Mouse (Mus musculus) limb, embryonic 14.5 days (tissue): ENCODE data around the gene Stab2. TPM values are rescaled to one million over a fixed set of nuclear protein-coding genes. Genes with fewer than 3 reads are reported as not detected.

ENCODE experiments used
- ATAC-seq: fragments of 200-750 bp; cut with Nextera tagmentation; 2 replicates; pipeline ENCODE4 v1.8.0; 2017; ENCODE audit warnings: low read depth, moderate number of reproducible peaks, moderate TSS enrichment; ENCODE audit not compliant: low FRiP score
- DNase-seq: peaks from one replicate; pipeline ENCODE4 v3.0.0-alpha.2; 2015; ENCODE audit warnings: low spot score
- H3K27ac ChIP-seq: fragments of 300-500 bp; sonication (generic); replicated peaks from 2 replicates; pipeline ENCODE4 v1.5.1; 2014; ENCODE audit warnings: low read depth, mild to moderate bottlenecking, low read length, moderate library complexity, mixed read lengths
- H3K27me3 ChIP-seq: fragments of 300-500 bp; sonication (generic); 2 replicates; pipeline ENCODE4 v1.6.1; 2014; ENCODE audit warnings: low read length, mixed read lengths; ENCODE audit not compliant: control insufficient read depth, insufficient read depth
- H3K36me3 ChIP-seq: fragments of 300-500 bp; sonication (generic); 2 replicates; pipeline ENCODE4 v1.6.1; 2014; ENCODE audit warnings: mild to moderate bottlenecking, low read length, moderate library complexity, mixed read lengths; ENCODE audit not compliant: control insufficient read depth, insufficient read depth
- H3K4me1 ChIP-seq: fragments of 300-500 bp; sonication (generic); 2 replicates; pipeline ENCODE4 v1.6.1; 2014; ENCODE audit warnings: antibody characterized with exemption, low read length, mixed read lengths; ENCODE audit not compliant: control insufficient read depth, insufficient read depth
- H3K4me2 ChIP-seq: fragments of 300-500 bp; sonication (generic); replicated peaks from 2 replicates; pipeline ENCODE4 v1.6.1; 2014; ENCODE audit warnings: low read depth, mild to moderate bottlenecking, low read length, moderate library complexity; ENCODE audit not compliant: severe bottlenecking
- H3K4me3 ChIP-seq: fragments of 300-500 bp; sonication (generic); replicated peaks from 2 replicates; pipeline ENCODE4 v1.5.1; 2014; ENCODE audit warnings: low read length
- H3K9ac ChIP-seq: fragments of 300-500 bp; sonication (generic); 2 replicates; pipeline ENCODE4 v1.6.1; 2014; ENCODE audit warnings: mild to moderate bottlenecking, low read depth, low read length, moderate library complexity; ENCODE audit not compliant: severe bottlenecking
- H3K9me3 ChIP-seq: fragments of 300-500 bp; sonication (generic); 2 replicates; pipeline ENCODE4 v1.6.1; 2016; ENCODE audit warnings: low read length; ENCODE audit not compliant: control insufficient read depth
- POLR2A ChIP-seq: fragments of 200-500 bp; IDR thresholded peaks from 2 replicates; pipeline ENCODE4 v1.8.0; 2012; ENCODE audit warnings: inconsistent platforms, mild to moderate bottlenecking, moderate library complexity, borderline replicate concordance; ENCODE audit not compliant: insufficient read depth, insufficient read length; ENCODE audit errors: extremely low read depth
- WGBS: fragments of 180-500 bp; shearing (Covaris S2); extraction: QIAGEN DNeasy Blood & Tissue Kit; methylation state at CpG from one replicate; pipeline ENCODE4 v1.1.7; 2014; 5-methylcytosine and 5-hydroxymethylcytosine counted together
- polyA plus RNA-seq, 2 experiments: library from polyadenylated mRNA; depleted of rRNA in 1 of 2; stranded (reverse) in 1 of 2; unstranded in 1 of 2; fragments of >200 nt; fragmentation: Nextera tagmentation in 1 of 2; extraction: Ambion mirVana in 1 of 2; gene quantifications; 2 replicates each; pipeline versions ENCODE4 v1.2.1 to v1.2.3; 2012 to 2014

Gene Stab2
- polyA plus RNA-seq, 2 experiments = 0.20 to 0.92 TPM

- DNase-seq (no peak), ATAC-seq (no peak)
- H3K4me1 ChIP-seq = no peaks in the 10 kb centered on the region
- no peak overlapping the region for H3K4me3 ChIP-seq
- no peak overlapping the region for H3K27ac ChIP-seq
- H3K9ac ChIP-seq = no peak overlapping the region
- H3K9me3 ChIP-seq = no peaks in the 10 kb centered on the region
- no peaks in the 10 kb centered on the region for H3K36me3 ChIP-seq
- no peaks in the 10 kb centered on the region for H3K27me3 ChIP-seq
- TF ChIP-seq POLR2A = no peak
- WGBS = 53% methylated on average over 5 of the region's 5 CpGs
- no peak overlapping the region for H3K4me2 ChIP-seq
Measured at GRCm38 (mm10) chr10:86880071-86880806, 127.6 kb downstream of the Stab2 start.

GRCm38 (mm10) chr10:86878721-86879120 lies 129.1 kb downstream of the Stab2 start:
- no peaks in the 10 kb centered on the region for H3K27me3 ChIP-seq
- WGBS = 54% methylated on average over 7 of the region's 7 CpGs
- TF ChIP-seq POLR2A = no peak
- no peak overlapping the region for H3K4me2 ChIP-seq
- H3K9ac ChIP-seq = no peak overlapping the region
- no peaks in the 10 kb centered on the region for H3K4me1 ChIP-seq
- DNase-seq (no peak), ATAC-seq (no peak)
- H3K36me3 ChIP-seq = no peaks in the 10 kb centered on the region
- H3K4me3 ChIP-seq = no peak overlapping the region
- H3K27ac ChIP-seq = no peak overlapping the region
- H3K9me3 ChIP-seq = no peaks in the 10 kb centered on the region

- Histone ChIP-seq H3K27ac (no peak overlapping the region), H3K4me2 (no peak overlapping the region), H3K9ac (no peak overlapping the region), H3K4me3 (no peak overlapping the region), H3K36me3 (no peaks in the 10 kb centered on the region), H3K4me1 (no peaks in the 10 kb centered on the region), H3K9me3 (no peaks in the 10 kb centered on the region), H3K27me3 (no peaks in the 10 kb centered on the region)
- TF ChIP-seq POLR2A = no peak
- DNase-seq (no peak), ATAC-seq (no peak)
- 65% methylated on average over 5 of the region's 5 CpGs for WGBS
Measured at GRCm38 (mm10) chr10:86872591-86872990, 135.2 kb downstream of the Stab2 start.

- H3K9me3 ChIP-seq = no peaks in the 10 kb centered on the region
- H3K4me2 ChIP-seq = no peak overlapping the region
- DNase-seq (no peak), ATAC-seq (no peak)
- H3K4me3 ChIP-seq = no peak overlapping the region
- H3K36me3 ChIP-seq = no peaks in the 10 kb centered on the region
- no peaks in the 10 kb centered on the region for H3K27me3 ChIP-seq
- no peak overlapping the region for H3K27ac ChIP-seq
- no peak for TF ChIP-seq POLR2A
- 76% methylated on average over 7 of the region's 7 CpGs for WGBS
- no peaks in the 10 kb centered on the region for H3K4me1 ChIP-seq
- H3K9ac ChIP-seq = no peak overlapping the region
Measured at GRCm38 (mm10) chr10:86872121-86872520, 135.7 kb downstream of the Stab2 start.

- ATAC-seq (no peak), DNase-seq (no peak)
- Histone ChIP-seq H3K4me1 (no peaks in the 10 kb centered on the region), H3K27me3 (no peaks in the 10 kb centered on the region), H3K27ac (no peak overlapping the region), H3K4me3 (no peak overlapping the region), H3K9ac (no peak overlapping the region), H3K36me3 (no peaks in the 10 kb centered on the region), H3K9me3 (no peaks in the 10 kb centered on the region), H3K4me2 (no peak overlapping the region)
- no peak for TF ChIP-seq POLR2A
- 86% methylated on average over 6 of the region's 6 CpGs for WGBS
Measured at GRCm38 (mm10) chr10:86863429-86863828, 144.4 kb downstream of the Stab2 start.
